Mouse (Mus musculus) heart, adult 2 months (tissue): ENCODE measurements around the gene Aftph. TPM values are rescaled to one million over a fixed set of nuclear protein-coding genes. Genes with fewer than 3 reads are reported as not detected.
"Not testable (repeated sequence)": the region's sequence is repeated elsewhere in the genome, so short reads cannot be mapped to it uniquely, and the experiment has no call there.

ENCODE experiments used
- DNase-seq, 2 experiments: peaks; one replicate each; pipeline ENCODE4 v3.0.0; 2021
- H3K27ac ChIP-seq: fragments of 200-600 bp; 2 replicates; pipeline ENCODE4 v1.8.1; 2022
- H3K27me3 ChIP-seq: fragments of 200-500 bp; 2 replicates; pipeline ENCODE4 v1.6.1; 2012; ENCODE audit warnings: mild to moderate bottlenecking, low read length, inconsistent platforms, mixed read lengths; ENCODE audit not compliant: control insufficient read depth, insufficient read depth
- H3K36me3 ChIP-seq: fragments of 200-500 bp; 2 replicates; pipeline ENCODE4 v1.6.1; 2012; ENCODE audit warnings: low read length, inconsistent platforms; ENCODE audit not compliant: control insufficient read depth, insufficient read depth
- H3K4me1 ChIP-seq: fragments of 200-500 bp; 2 replicates; pipeline ENCODE4 v1.6.1; 2011; ENCODE audit warnings: low read length; ENCODE audit not compliant: control insufficient read depth, insufficient read depth
- H3K4me3 ChIP-seq: fragments of 200-600 bp; 2 replicates; pipeline ENCODE4 v1.8.1; 2022
- H3K79me2 ChIP-seq: fragments of 200-500 bp; replicated peaks from 2 replicates; pipeline ENCODE4 v1.6.1; 2012; ENCODE audit warnings: mild to moderate bottlenecking, inconsistent platforms, low read length, moderate library complexity, mixed read lengths; ENCODE audit not compliant: control insufficient read depth, insufficient read depth
- H3K9ac ChIP-seq: fragments of 200-500 bp; 2 replicates; pipeline ENCODE4 v1.6.1; 2012; ENCODE audit warnings: low read depth, mild to moderate bottlenecking, control low read depth, inconsistent platforms, low read length, mixed read lengths
- CTCF ChIP-seq: fragments of 200-600 bp; IDR thresholded peaks from 2 replicates; pipeline ENCODE4 v1.8.1; 2022; ENCODE audit warnings: antibody characterized with exemption, mild to moderate bottlenecking, moderate library complexity
- EP300 ChIP-seq: fragments of 200-500 bp; IDR thresholded peaks from 2 replicates; pipeline ENCODE4 v1.6.1; 2011; ENCODE audit warnings: low read depth, low read length, control low read depth; ENCODE audit not compliant: insufficient read depth
- POLR2A ChIP-seq: fragments of 200-500 bp; IDR thresholded peaks from 2 replicates; pipeline ENCODE4 v1.6.1; 2011; ENCODE audit warnings: mild to moderate bottlenecking, low read depth, low read length, control low read depth; ENCODE audit not compliant: insufficient read depth
- WGBS: fragments of 180-500 bp; shearing (Covaris S2); methylation state at CpG from one replicate; pipeline ENCODE4 v1.1.7; 2018; 5-methylcytosine and 5-hydroxymethylcytosine counted together
- intact Hi-C: fragments of 180-260 bp; cut with DNase I; formaldehyde crosslinking; loops from one replicate; pipeline ENCODE4 v1.15.1; 2025
- polyA plus RNA-seq: library from polyadenylated mRNA; depleted of rRNA; stranded (reverse); fragments of >200 nt; gene quantifications from 2 replicates; pipeline ENCODE4 v1.2.3, GENCODE M21; 2012
- total RNA-seq, 2 experiments: library from RNA; stranded (reverse); gene quantifications; 2 replicates each; pipeline ENCODE4 v1.2.3; 2021

The Aftph gene
- total and polyA plus RNA-seq, 3 experiments: 18.9 to 22.7 (median 22.5) TPM

GRCm38 (mm10) chr11:20776668-20777067, 35.3 kb upstream of the Aftph start:
- intact Hi-C loops: no loop called here
- no peaks in the 10 kb centered on the region for H3K79me2 ChIP-seq
- H3K27me3 ChIP-seq: no peaks in the 10 kb centered on the region
- TF ChIP-seq EP300 (no peak), POLR2A (no peak), CTCF (no peak)
- DNase-seq: no peak
- H3K27ac ChIP-seq: no peak overlapping the region
- H3K4me1 ChIP-seq: no peaks in the 10 kb centered on the region
- no peaks in the 10 kb centered on the region for H3K36me3 ChIP-seq
- no peak overlapping the region for H3K4me3 ChIP-seq
- no peak overlapping the region for H3K9ac ChIP-seq

GRCm38 (mm10) chr11:20772642-20773041, 31.3 kb upstream of the Aftph start:
- no peaks in the 10 kb centered on the region for H3K36me3 ChIP-seq
- no peak overlapping the region for H3K27ac ChIP-seq
- H3K27me3 ChIP-seq: no peaks in the 10 kb centered on the region
- TF ChIP-seq EP300: no peak
- no peak for TF ChIP-seq CTCF
- TF ChIP-seq POLR2A: no peak
- DNase-seq: no peak
- WGBS: 79% methylated on average over 1 of the region's 1 CpGs
- H3K4me3 ChIP-seq: no peak overlapping the region
- H3K9ac ChIP-seq: no peak overlapping the region
- H3K4me1 ChIP-seq: no peaks in the 10 kb centered on the region
- intact Hi-C loops: no loop called here
- H3K79me2 ChIP-seq: no peaks in the 10 kb centered on the region

GRCm38 (mm10) chr11:20771827-20772226, 30.4 kb upstream of the Aftph start:
- H3K4me1 ChIP-seq, H3K36me3 ChIP-seq, H3K9ac ChIP-seq, H3K27me3 ChIP-seq, DNase-seq, intact Hi-C loops, H3K4me3 ChIP-seq, H3K27ac ChIP-seq, H3K79me2 ChIP-seq: not testable (repeated sequence)
- WGBS: 69% methylated on average over 9 of the region's 9 CpGs

GRCm38 (mm10) chr11:20761984-20762383, 20.6 kb upstream of the Aftph start:
- H3K36me3 ChIP-seq, H3K79me2 ChIP-seq, H3K9ac ChIP-seq, H3K27me3 ChIP-seq, DNase-seq, H3K4me1 ChIP-seq, H3K27ac ChIP-seq, intact Hi-C loops, H3K4me3 ChIP-seq: not testable (repeated sequence)
- 86% methylated on average over 10 of the region's 10 CpGs for WGBS

GRCm38 (mm10) chr11:20750573-20750972, 9.2 kb upstream of the Aftph start:
- TF ChIP-seq POLR2A (no peak), CTCF (no peak), EP300 (no peak)
- no peaks in the 10 kb centered on the region for H3K79me2 ChIP-seq
- H3K27me3 ChIP-seq: no peaks in the 10 kb centered on the region
- no peak for DNase-seq
- H3K27ac ChIP-seq: no peak overlapping the region
- H3K4me1 ChIP-seq: no peaks in the 10 kb centered on the region
- intact Hi-C loops: no loop called here
- no peaks in the 10 kb centered on the region for H3K36me3 ChIP-seq
- no peak overlapping the region for H3K9ac ChIP-seq
- 67% methylated on average over 2 of the region's 2 CpGs for WGBS
- no peak overlapping the region for H3K4me3 ChIP-seq

GRCm38 (mm10) chr11:20743353-20743752, 2.0 kb upstream of the Aftph start:
- Histone ChIP-seq H3K36me3 (no peaks in the 10 kb centered on the region), H3K4me1 (peaks cover 2% of the 10 kb centered on the region; the same call in 1 of the 2 replicates), H3K4me3 (no peak overlapping the region), H3K9ac (no peak overlapping the region), H3K27me3 (no peaks in the 10 kb centered on the region), H3K79me2 (no peaks in the 10 kb centered on the region; the same call in 1 of the 2 replicates), H3K27ac (no peak overlapping the region; the same call in 1 of the 2 replicates)
- DNase-seq: no peak
- intact Hi-C loops: loop anchor here (2.0 to 5.0 kb wide), 3 partner anchors 41 to 289 kb away; no protein-coding TSS in a partner anchor
- no peak for TF ChIP-seq EP300
